Mouse (Mus musculus): ENCODE measurements around the gene Snx20.

DNA sequence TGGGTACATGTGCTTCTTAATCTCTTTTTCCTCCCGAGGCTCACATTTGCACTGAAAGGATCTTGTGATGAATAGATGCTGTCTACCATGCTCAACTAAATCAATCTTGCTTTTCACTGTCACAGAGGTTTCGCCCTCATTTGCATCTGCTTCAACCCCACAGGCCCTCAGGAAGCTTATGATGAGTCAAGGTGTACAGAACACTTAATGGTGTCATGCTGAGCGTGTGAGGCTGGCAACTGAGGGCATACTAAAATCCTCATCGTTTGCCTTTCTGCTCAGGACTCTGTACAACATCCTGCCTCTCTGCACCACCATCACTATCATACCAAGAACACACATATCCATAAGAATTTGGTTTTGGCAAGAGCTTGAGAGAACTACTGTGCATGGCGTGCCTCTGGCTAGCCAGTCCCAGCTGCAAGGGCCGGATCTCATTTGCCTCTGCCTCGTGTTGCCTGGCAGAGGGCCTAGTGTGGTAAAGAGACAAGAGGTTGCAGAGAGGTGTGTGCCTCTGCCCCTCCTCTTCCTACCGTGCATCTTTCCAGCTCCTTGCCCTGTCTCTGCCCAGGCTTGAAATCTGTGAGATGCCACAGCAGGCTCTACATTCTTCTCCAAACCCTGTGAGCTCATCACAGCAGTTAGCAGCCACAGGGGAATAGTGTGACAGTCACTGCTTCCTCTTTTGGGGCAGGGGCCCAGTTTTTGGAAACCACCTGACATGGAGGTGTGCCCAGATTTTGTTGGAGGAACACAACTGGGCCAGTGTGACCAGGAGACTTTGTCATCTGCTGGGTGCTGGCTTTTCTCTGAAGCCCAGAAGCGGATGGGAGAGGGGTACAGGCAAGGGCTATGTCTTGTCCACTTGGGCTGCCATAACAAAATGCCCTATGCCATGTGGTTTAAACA is 1.4 kb upstream of the Snx20 start:
- TF ChIP-seq CTCF (conservative IDR thresholded peaks at IDR 0.05 in 1 of 2, IDR thresholded peaks at IDR 0.05 in 1 of 2; ENCODE audit: low read depth in 2 of 2, low read length in 2 of 2) (no peak), POLR2A (IDR thresholded peaks at IDR 0.05; ENCODE audit: low read depth, low read length) (peak; percentile 50), TBP (conservative IDR thresholded peaks at IDR 0.05; ENCODE audit: low read depth, low read length) (peak; percentile 78), NRF1 (IDR thresholded peaks at IDR 0.05; ENCODE audit: low read depth, low read length) (peak; percentile 35; the same call in 1 of the 2 replicates), MEF2A (IDR thresholded peaks at IDR 0.05; ENCODE audit: borderline replicate concordance, low read depth, low read length) (peak; percentile 94), EP300 (IDR thresholded peaks at IDR 0.05; ENCODE audit: low read length) (peak; percentile 94), CHD2 (IDR thresholded peaks at IDR 0.05; ENCODE audit: low read length) (peak; percentile 87), TCF12 (IDR thresholded peaks at IDR 0.05; ENCODE audit: low read depth, low read length) (peak; percentile 97), BHLHE40 (IDR thresholded peaks at IDR 0.05; ENCODE audit: low read depth, low read length) (peak; percentile 91), E2F4 (IDR thresholded peaks at IDR 0.05; ENCODE audit: insufficient replicate concordance, low read depth, low read length) (no peak), ZMIZ1 (IDR thresholded peaks at IDR 0.05; ENCODE audit: low read depth, low read length) (no peak), POLR2AphosphoS2 (IDR thresholded peaks at IDR 0.05; ENCODE audit: low read depth, low read length) (no peak; the same call in 1 of the 2 replicates)
